Mouse (Mus musculus) liver, postnatal 0 days (tissue): Measurements from ENCODE around the gene Brd9.

ENCODE experiments used
- CTCF ChIP-seq: sonication (generic); IDR thresholded peaks from 2 replicates; pipeline ENCODE4 v1.5.1; 2016; ENCODE audit warnings: antibody characterized with exemption, low read depth
- EP300 ChIP-seq: IDR thresholded peaks from 2 replicates; pipeline ENCODE4 v1.6.1; 2016; ENCODE audit warnings: antibody characterized with exemption, low read depth, mild to moderate bottlenecking

DNA sequence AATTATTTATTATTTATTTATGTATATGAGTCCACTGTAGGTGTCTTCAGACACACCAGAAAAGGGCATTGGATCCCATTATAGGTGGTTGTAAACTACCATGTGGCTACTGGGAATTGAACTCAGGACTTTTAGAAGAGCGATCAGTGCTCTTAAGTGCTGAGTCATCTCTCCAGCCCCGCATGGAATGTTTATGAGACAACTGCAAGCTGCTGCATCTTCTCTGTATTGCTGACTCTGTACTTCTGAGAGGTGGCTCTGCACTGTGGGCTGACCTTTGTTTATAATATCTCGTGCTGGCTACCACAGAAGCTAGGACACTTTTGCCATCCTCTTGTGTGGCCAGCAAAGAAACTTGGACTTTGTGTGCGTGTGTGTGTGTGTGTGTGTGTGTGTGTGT is 63.9 kb downstream of the Brd9 start:
- TF ChIP-seq EP300 = no peak
- TF ChIP-seq CTCF = no peak
